Mouse (Mus musculus): Measurements from ENCODE around the gene Tes. TPM values are rescaled to one million over a fixed set of nuclear protein-coding genes. Genes with fewer than 3 reads are reported as not detected.

Tes gene
- total and polyA plus RNA-seq, 3 experiments, result not detected

DNA sequence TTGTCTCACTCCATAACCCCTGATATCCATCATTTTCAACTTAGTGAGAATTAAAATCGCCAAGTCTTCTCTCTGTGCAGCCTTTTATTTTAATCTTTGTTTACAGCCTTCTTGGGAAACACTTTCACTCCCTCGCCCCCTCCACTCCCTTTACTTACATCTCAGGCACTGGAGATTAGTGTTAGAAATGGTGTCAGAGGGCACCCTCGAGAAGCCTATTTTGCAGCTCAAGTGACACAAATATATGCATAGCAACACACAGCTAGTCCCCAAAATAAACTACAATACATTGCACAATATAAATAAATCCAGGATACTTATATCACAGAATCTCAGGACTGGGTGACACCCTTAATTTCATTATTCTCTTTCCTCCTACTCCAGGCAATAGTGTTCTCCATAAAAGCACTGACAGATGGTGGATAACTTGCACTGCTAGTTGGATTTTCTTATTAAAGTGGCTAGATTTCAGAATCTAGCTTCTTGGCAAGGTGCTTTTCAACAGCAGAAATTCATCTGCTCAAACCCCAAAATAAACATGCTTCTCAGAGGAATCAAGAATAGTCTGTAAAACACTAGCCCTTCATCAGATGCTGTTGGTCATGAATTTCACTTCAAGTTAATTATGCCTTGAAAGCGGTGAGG is 86.2 kb downstream of the Tes start:
- dilution Hi-C loops (cut with MboI; ENCODE audit: extremely low pct_ligation_motif_present, extremely low pct_unique_long_range_greater_than_20kb, low sequenced_read_pairs) (no loop called here), in situ Hi-C loops (cut with MboI; ENCODE audit: low pct_ligation_motif_present, low pct_unique_long_range_greater_than_20kb, low sequenced_read_pairs) (no loop called here)
- no peaks in the 10 kb centered on the region for H3K36me3 ChIP-seq (replicated peaks in 1 of 2; ENCODE audit: control insufficient read depth in 1 of 2, insufficient read depth in 1 of 2, low read length in 1 of 2)
- no peaks in the 10 kb centered on the region for H3K79me2 ChIP-seq (replicated peaks; ENCODE audit: control insufficient read depth, extremely low read depth, insufficient read depth, poor library complexity, severe bottlenecking)
- H3K4me1 ChIP-seq (ENCODE audit: control insufficient read depth in 1 of 2, insufficient read depth in 2 of 2), result no peaks in the 10 kb centered on the region
- no peak overlapping the region for H3K27ac ChIP-seq (ENCODE audit: insufficient read depth, low read depth)
- H3K9ac ChIP-seq (ENCODE audit: insufficient read depth, low read depth), result no peak overlapping the region
- H3K27me3 ChIP-seq (replicated peaks), result no peaks in the 10 kb centered on the region
- no peak overlapping the region for H3K4me3 ChIP-seq (replicated peaks in 1 of 3; ENCODE audit: low read depth in 2 of 3, low read length in 2 of 3, poor library complexity in 1 of 3)
- H3K9me3 ChIP-seq (replicated peaks; ENCODE audit: low read length), result no peaks in the 10 kb centered on the region
- no peak for DNase-seq (ENCODE audit: extremely low read depth)
- TF ChIP-seq ZC3H11A (IDR thresholded peaks at IDR 0.05; ENCODE audit: low read depth, low read length), result no peak
- no peak for TF ChIP-seq CHD1 (IDR thresholded peaks at IDR 0.05; ENCODE audit: low read depth, low read length)
- no peak for TF ChIP-seq USF2 (conservative IDR thresholded peaks at IDR 0.05; ENCODE audit: low read depth, low read length)
- TF ChIP-seq POLR2AphosphoS2 (IDR thresholded peaks at IDR 0.05; ENCODE audit: low read depth, low read length), result no peak
- TF ChIP-seq MAZ (IDR thresholded peaks at IDR 0.05; ENCODE audit: low read depth, low read length), result no peak
- TF ChIP-seq POLR2A (IDR thresholded peaks at IDR 0.05; ENCODE audit: low read depth, low read length), result no peak
- TF ChIP-seq GABPA (IDR thresholded peaks at IDR 0.05; ENCODE audit: insufficient replicate concordance, low read depth, low read length), result no peak
- no peak for TF ChIP-seq IRF4 (IDR thresholded peaks at IDR 0.05; ENCODE audit: low read depth, low read length)
- TF ChIP-seq USF1 (IDR thresholded peaks at IDR 0.05; ENCODE audit: low read depth, low read length), result no peak
- no peak for TF ChIP-seq TCF12 (IDR thresholded peaks at IDR 0.05; ENCODE audit: low read depth, low read length)
- TF ChIP-seq CTCF (conservative IDR thresholded peaks at IDR 0.05 in 1 of 2, IDR thresholded peaks at IDR 0.05 in 1 of 2; ENCODE audit: low read depth in 2 of 2, low read length in 2 of 2), result no peak
- H3K4me2 ChIP-seq (ENCODE audit: insufficient read depth, low read depth, poor library complexity, severe bottlenecking), result no peak overlapping the region

DNA sequence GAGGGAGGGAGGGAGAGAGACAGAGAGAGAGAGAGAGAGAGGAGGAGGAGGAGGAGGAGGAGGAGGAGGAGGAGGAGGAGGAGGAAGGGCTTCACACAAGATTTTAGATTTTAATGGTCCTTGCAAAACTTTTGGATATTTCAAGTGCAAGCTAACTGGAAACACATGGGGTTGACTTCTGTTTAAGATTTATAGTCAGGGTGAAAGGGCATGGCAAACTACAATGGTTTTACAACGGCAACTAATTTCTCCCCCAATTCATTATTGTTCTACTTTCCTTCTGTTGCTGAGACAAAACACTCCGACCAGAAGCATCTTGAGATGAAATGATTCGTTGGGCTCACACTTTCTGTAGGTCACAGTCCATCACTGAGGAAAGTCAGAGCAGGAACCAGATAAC is 87.6 kb downstream of the Tes start:
- no peak overlapping the region for H3K27ac ChIP-seq (ENCODE audit: insufficient read depth, low read depth)
- H3K79me2 ChIP-seq (replicated peaks; ENCODE audit: control insufficient read depth, extremely low read depth, insufficient read depth, poor library complexity, severe bottlenecking), result no peaks in the 10 kb centered on the region
- H3K4me3 ChIP-seq (replicated peaks in 1 of 3; ENCODE audit: low read depth in 2 of 3, low read length in 2 of 3, poor library complexity in 1 of 3), result no peak overlapping the region
- no peaks in the 10 kb centered on the region for H3K4me1 ChIP-seq (ENCODE audit: control insufficient read depth in 1 of 2, insufficient read depth in 2 of 2)
- dilution Hi-C loops (cut with MboI; ENCODE audit: extremely low pct_ligation_motif_present, extremely low pct_unique_long_range_greater_than_20kb, low sequenced_read_pairs) (no loop called here), in situ Hi-C loops (cut with MboI; ENCODE audit: low pct_ligation_motif_present, low pct_unique_long_range_greater_than_20kb, low sequenced_read_pairs) (no loop called here)
- no peak for DNase-seq (ENCODE audit: extremely low read depth)
- H3K36me3 ChIP-seq (replicated peaks in 1 of 2; ENCODE audit: control insufficient read depth in 1 of 2, insufficient read depth in 1 of 2, low read length in 1 of 2), result no peaks in the 10 kb centered on the region
- H3K27me3 ChIP-seq (replicated peaks), result no peaks in the 10 kb centered on the region
- TF ChIP-seq ZMIZ1 (IDR thresholded peaks at IDR 0.05; ENCODE audit: low read depth, low read length) (no peak), ZC3H11A (IDR thresholded peaks at IDR 0.05; ENCODE audit: low read depth, low read length) (no peak), ELF1 (IDR thresholded peaks at IDR 0.05; ENCODE audit: low read depth, low read length) (no peak), NELFE (IDR thresholded peaks at IDR 0.05; ENCODE audit: low read depth, low read length) (no peak), CHD2 (IDR thresholded peaks at IDR 0.05; ENCODE audit: low read length) (no peak), PAX5 (IDR thresholded peaks at IDR 0.05; ENCODE audit: low read length) (no peak), SIN3A (IDR thresholded peaks at IDR 0.05; ENCODE audit: low read length) (no peak), JUN (IDR thresholded peaks at IDR 0.05; ENCODE audit: insufficient read depth, low read depth, low read length) (no peak), USF2 (conservative IDR thresholded peaks at IDR 0.05; ENCODE audit: low read depth, low read length) (no peak), MAFK (IDR thresholded peaks at IDR 0.05; ENCODE audit: insufficient replicate concordance, low read length) (no peak), MXI1 (IDR thresholded peaks at IDR 0.05; ENCODE audit: low read depth, low read length) (no peak), MYC (IDR thresholded peaks at IDR 0.05; ENCODE audit: low read depth, low read length) (no peak), POLR2A (IDR thresholded peaks at IDR 0.05; ENCODE audit: low read depth, low read length) (no peak), BHLHE40 (IDR thresholded peaks at IDR 0.05; ENCODE audit: low read depth, low read length) (no peak), RCOR1 (conservative IDR thresholded peaks at IDR 0.05; ENCODE audit: low read depth, low read length) (no peak), ZKSCAN1 (IDR thresholded peaks at IDR 0.05; ENCODE audit: borderline replicate concordance, low read depth, low read length) (no peak), USF1 (IDR thresholded peaks at IDR 0.05; ENCODE audit: low read depth, low read length) (no peak)
- H3K4me2 ChIP-seq (ENCODE audit: insufficient read depth, low read depth, poor library complexity, severe bottlenecking), result no peak overlapping the region
- H3K9ac ChIP-seq (ENCODE audit: insufficient read depth, low read depth), result no peak overlapping the region
- H3K9me3 ChIP-seq (replicated peaks; ENCODE audit: low read length), result no peaks in the 10 kb centered on the region

All from CH12.LX (cell line).